Mouse (Mus musculus): ENCODE measurements around the gene Gm128. TPM values are rescaled to one million over a fixed set of nuclear protein-coding genes. Genes with fewer than 3 reads are reported as not detected.
A peak's percentile ranks its signal among the peaks of the same experiment; 100 is the strongest.
"Not testable (repeated sequence)": the region's sequence is repeated elsewhere in the genome, so short reads cannot be mapped to it uniquely, and the experiment has no call there.

The Gm128 gene
- polyA plus RNA-seq, 1 experiment from 2014 or later = 0.65 TPM

GRCm38 (mm10) chr3:95223041-95223440 is 18.4 kb downstream of the Gm128 start:
- Histone ChIP-seq H3K4me1 (peaks cover 23% of the 10 kb centered on the region), H3K27ac (no peak overlapping the region), H3K36me3 (peaks cover 77% of the 10 kb centered on the region), H3K27me3 (ENCODE audit: low read depth, poor library complexity, severe bottlenecking) (no peaks in the 10 kb centered on the region), H3K9me3 (replicated peaks) (no peaks in the 10 kb centered on the region), H3K4me3 (no peak overlapping the region)
- DNase-seq (ENCODE audit: low spot score) = no peak
- WGBS = 100% methylated on average over 2 of the region's 2 CpGs

- no peaks in the 10 kb centered on the region for H3K9me3 ChIP-seq (replicated peaks)
- peak overlapping the region; percentile 87 for H3K4me3 ChIP-seq
- 75% methylated on average over 6 of the region's 6 CpGs for WGBS
- peaks cover 15% of the 10 kb centered on the region; the same call in 1 of the 2 replicates for H3K4me1 ChIP-seq
- peak overlapping the region; percentile 100 for H3K27ac ChIP-seq
- H3K27me3 ChIP-seq (ENCODE audit: low read depth, poor library complexity, severe bottlenecking) = no peaks in the 10 kb centered on the region
- DNase-seq (ENCODE audit: low spot score) = no peak
- peaks cover 78% of the 10 kb centered on the region for H3K36me3 ChIP-seq
Measured at GRCm38 (mm10) chr3:95218466-95219137, 22.8 kb downstream of the Gm128 start.

- H3K27ac ChIP-seq = peak within 1 kb of the TSS; percentile 100
- peak within 1 kb of the TSS; percentile 87 for H3K4me3 ChIP-seq
- no peaks in the 10 kb centered on the region for H3K9me3 ChIP-seq (replicated peaks)
- peaks cover 74% of the 10 kb centered on the region for H3K36me3 ChIP-seq
- DNase-seq (ENCODE audit: low spot score) = peak; percentile 98
- 0% methylated on average over 56 of the region's 56 CpGs for WGBS
- H3K4me1 ChIP-seq = peaks cover 15% of the 10 kb centered on the region; the same call in 1 of the 2 replicates
- H3K27me3 ChIP-seq (ENCODE audit: low read depth, poor library complexity, severe bottlenecking) = no peaks in the 10 kb centered on the region
Measured at GRCm38 (mm10) chr3:95217255-95218134, 23.9 kb downstream of the Gm128 start, which contains the start of gene Gabpb2. Gene Gabpb2, minus strand, starts transcription at chr3:95217916.

GRCm38 (mm10) chr3:95216655-95217254 is 24.6 kb downstream of the Gm128 start:
- peaks cover 15% of the 10 kb centered on the region; the same call in 1 of the 2 replicates for H3K4me1 ChIP-seq
- H3K9me3 ChIP-seq (replicated peaks) = no peaks in the 10 kb centered on the region
- DNase-seq (ENCODE audit: low spot score) = no peak
- 30% methylated on average over 4 of the region's 4 CpGs for WGBS
- peak overlapping the region; percentile 87 for H3K4me3 ChIP-seq
- H3K27me3 ChIP-seq (ENCODE audit: low read depth, poor library complexity, severe bottlenecking) = no peaks in the 10 kb centered on the region
- H3K27ac ChIP-seq = peak overlapping the region; percentile 100
- H3K36me3 ChIP-seq = peaks cover 75% of the 10 kb centered on the region

- no peak overlapping the region for H3K4me3 ChIP-seq
- peaks cover 71% of the 10 kb centered on the region for H3K36me3 ChIP-seq
- peaks cover 15% of the 10 kb centered on the region; the same call in 1 of the 2 replicates for H3K4me1 ChIP-seq
- H3K27me3 ChIP-seq (ENCODE audit: low read depth, poor library complexity, severe bottlenecking) = no peaks in the 10 kb centered on the region
- 94% methylated on average over 1 of the region's 1 CpGs for WGBS
- no peaks in the 10 kb centered on the region for H3K9me3 ChIP-seq (replicated peaks)
- no peak for DNase-seq (ENCODE audit: low spot score)
- H3K27ac ChIP-seq = no peak overlapping the region
Measured at GRCm38 (mm10) chr3:95213609-95213975, 27.8 kb downstream of the Gm128 start.

- H3K36me3 ChIP-seq = peaks cover 73% of the 10 kb centered on the region
Measured at GRCm38 (mm10) chr3:95212889-95213608, 28.3 kb downstream of the Gm128 start.

GRCm38 (mm10) chr3:95210585-95210984 is 30.8 kb downstream of the Gm128 start:
- Histone ChIP-seq H3K27ac (no peak overlapping the region), H3K9me3 (replicated peaks) (no peaks in the 10 kb centered on the region), H3K4me3 (no peak overlapping the region), H3K4me1 (no peaks in the 10 kb centered on the region), H3K36me3 (peaks cover 87% of the 10 kb centered on the region), H3K27me3 (ENCODE audit: low read depth, poor library complexity, severe bottlenecking) (no peaks in the 10 kb centered on the region)
- DNase-seq (ENCODE audit: low spot score) = no peak
- WGBS = 92% methylated on average over 2 of the region's 2 CpGs

More at GRCm38 (mm10) chr3:95212889-95213608, 28.3 kb downstream of the Gm128 start:
- H3K27ac ChIP-seq; H3K9me3 ChIP-seq (replicated peaks); H3K4me3 ChIP-seq; DNase-seq (ENCODE audit: low spot score); H3K27me3 ChIP-seq (ENCODE audit: low read depth, poor library complexity, severe bottlenecking); H3K4me1 ChIP-seq: not testable (repeated sequence)
- 94% methylated on average over 8 of the region's 10 CpGs for WGBS

- no peaks in the 10 kb centered on the region for H3K4me1 ChIP-seq
- H3K27me3 ChIP-seq (ENCODE audit: low read depth, poor library complexity, severe bottlenecking) = no peaks in the 10 kb centered on the region
- H3K4me3 ChIP-seq = no peak overlapping the region
- peaks cover 90% of the 10 kb centered on the region for H3K36me3 ChIP-seq
- 94% methylated on average over 4 of the region's 4 CpGs for WGBS
- no peaks in the 10 kb centered on the region for H3K9me3 ChIP-seq (replicated peaks)
- DNase-seq (ENCODE audit: low spot score) = no peak
- no peak overlapping the region for H3K27ac ChIP-seq
Measured at GRCm38 (mm10) chr3:95208286-95208685, 33.1 kb downstream of the Gm128 start.

GRCm38 (mm10) chr3:95203880-95204279 is 37.5 kb downstream of the Gm128 start:
- Histone ChIP-seq H3K27ac (no peak overlapping the region), H3K27me3 (ENCODE audit: low read depth, poor library complexity, severe bottlenecking) (no peaks in the 10 kb centered on the region), H3K36me3 (peaks cover 98% of the 10 kb centered on the region), H3K9me3 (replicated peaks) (no peaks in the 10 kb centered on the region), H3K4me3 (no peak overlapping the region), H3K4me1 (no peaks in the 10 kb centered on the region)
- WGBS = 94% methylated on average over 6 of the region's 6 CpGs
- DNase-seq (ENCODE audit: low spot score) = no peak

GRCm38 (mm10) chr3:95200562-95200961 is 40.8 kb downstream of the Gm128 start:
- H3K36me3 ChIP-seq = peaks cover 99% of the 10 kb centered on the region
- no peaks in the 10 kb centered on the region for H3K4me1 ChIP-seq
- WGBS = 83% methylated on average over 2 of the region's 2 CpGs
- no peaks in the 10 kb centered on the region for H3K27me3 ChIP-seq (ENCODE audit: low read depth, poor library complexity, severe bottlenecking)
- no peak overlapping the region for H3K27ac ChIP-seq
- no peak overlapping the region for H3K4me3 ChIP-seq
- DNase-seq (ENCODE audit: low spot score) = no peak
- no peaks in the 10 kb centered on the region for H3K9me3 ChIP-seq (replicated peaks)

GRCm38 (mm10) chr3:95200132-95200531 is 41.3 kb downstream of the Gm128 start:
- Histone ChIP-seq H3K27ac (no peak overlapping the region), H3K9me3 (replicated peaks) (no peaks in the 10 kb centered on the region), H3K27me3 (ENCODE audit: low read depth, poor library complexity, severe bottlenecking) (no peaks in the 10 kb centered on the region), H3K4me3 (no peak overlapping the region), H3K4me1 (no peaks in the 10 kb centered on the region), H3K36me3 (peaks cover 99% of the 10 kb centered on the region)
- WGBS = 91% methylated on average over 7 of the region's 7 CpGs
- DNase-seq (ENCODE audit: low spot score) = no peak

GRCm38 (mm10) chr3:95199101-95199500 is 42.3 kb downstream of the Gm128 start:
- H3K9me3 ChIP-seq (replicated peaks) = no peaks in the 10 kb centered on the region
- no peak overlapping the region for H3K4me3 ChIP-seq
- 80% methylated on average over 1 of the region's 1 CpGs for WGBS
- no peak overlapping the region for H3K27ac ChIP-seq
- DNase-seq (ENCODE audit: low spot score) = no peak
- no peaks in the 10 kb centered on the region for H3K4me1 ChIP-seq
- H3K27me3 ChIP-seq (ENCODE audit: low read depth, poor library complexity, severe bottlenecking) = no peaks in the 10 kb centered on the region
- H3K36me3 ChIP-seq = peaks cover 98% of the 10 kb centered on the region

All from limb, embryonic 10.5 days (tissue).